Mouse (Mus musculus) C2C12 (cell line): ENCODE data around the gene Tarbp2.

Experiments
- CEBPB ChIP-seq: IDR thresholded peaks from one replicate; pipeline ENCODE4 v1.6.1; 2011; ENCODE audit warnings: low read depth, mild to moderate bottlenecking, control low read depth, moderate library complexity
- CTCF ChIP-seq: IDR thresholded peaks from one replicate; pipeline ENCODE4 v1.5.1; 2011; ENCODE audit not compliant: control insufficient read depth, insufficient read depth, insufficient read length
- FOSL1 ChIP-seq: IDR thresholded peaks from one replicate; pipeline ENCODE4 v1.8.0; 2011; ENCODE audit warnings: mild to moderate bottlenecking, low read length; ENCODE audit not compliant: poor library complexity, insufficient read depth, severe bottlenecking
- MAX ChIP-seq: IDR thresholded peaks from one replicate; pipeline ENCODE4 v1.6.1; 2011; ENCODE audit warnings: mild to moderate bottlenecking, control low read depth
- MYOD1 ChIP-seq: IDR thresholded peaks from one replicate; pipeline ENCODE4 v1.6.1; 2011; ENCODE audit warnings: low read depth; ENCODE audit not compliant: control insufficient read depth, insufficient read length
- MYOG ChIP-seq: IDR thresholded peaks from one replicate; pipeline ENCODE4 v1.6.1; 2011; ENCODE audit not compliant: control insufficient read depth, insufficient read length; ENCODE audit errors: extremely low read depth
- USF1 ChIP-seq: IDR thresholded peaks from one replicate; pipeline ENCODE4 v1.6.1; 2011; ENCODE audit warnings: low read depth, mild to moderate bottlenecking, control low read depth, moderate library complexity

GRCm38 (mm10) chr15:102506464-102506830 lies 11.5 kb upstream of the Tarbp2 start:
- TF ChIP-seq CTCF (no peak), MAX (no peak), FOSL1 (no peak), MYOD1 (no peak), USF1 (no peak), MYOG (no peak), CEBPB (no peak)
